ENCODE assay signal across 11 mouse cellular contexts in the genomic region with DNA sequence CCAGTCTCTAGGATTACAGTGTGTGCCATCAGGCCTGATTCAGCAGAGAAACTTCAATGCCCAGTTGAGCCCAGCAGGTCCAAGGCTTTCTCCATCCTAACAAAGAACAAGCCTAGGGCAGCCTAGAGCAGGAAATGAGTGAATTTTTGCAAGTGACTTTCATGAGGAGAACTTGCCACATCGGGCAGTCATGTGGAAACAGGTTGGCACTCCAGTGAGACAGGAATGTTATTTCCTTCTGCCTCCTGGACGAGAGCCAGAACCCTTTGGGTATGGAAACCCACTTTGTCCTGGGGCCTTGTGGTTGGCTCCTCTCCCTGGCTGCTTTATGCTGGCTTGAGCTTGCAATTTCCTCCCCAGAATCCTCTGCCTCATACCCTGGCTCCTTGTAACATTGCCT. TPM values are rescaled to one million over a fixed set of nuclear protein-coding genes. Genes with fewer than 3 reads are reported as not detected.
DNase-seq lines count a peak whose midpoint lies in the region; ATAC-seq and TF ChIP-seq lines count a peak whose summit lies in the region.
"Had no signal": no experiment of that assay in that cellular context is flagged by ENCODE, and none has a peak within 500 bp of the region (broad histone marks: within the 10 kb centered on the region; RNA-seq: fewer than 3 reads in every experiment).

No protein-coding gene starts in this region.

- H3K9ac ChIP-seq in forebrain, postnatal 0 days, result no peak overlapping the region
- no peak overlapping the region for H3K9ac ChIP-seq in forebrain, embryonic 11.5 days (ENCODE audit: low read length)
- H3K9ac ChIP-seq: stomach, embryonic 15.5 days had no signal

- H3K4me1 ChIP-seq in forebrain, postnatal 0 days (ENCODE audit: insufficient read depth), result no peaks in the 10 kb centered on the region
- 0 out of 2 replicates have a peak, but pooled peaks cover 1% of the 10 kb centered on the region for H3K4me1 ChIP-seq in forebrain, embryonic 11.5 days (replicated peaks; ENCODE audit: control insufficient read depth, insufficient read depth, low read length)
- H3K4me1 ChIP-seq: heart, embryonic 10.5 days; stomach, embryonic 15.5 days had no signal

- WGBS in forebrain, postnatal 0 days, result 30% methylated on average over 2 of the region's 2 CpGs
- 83% methylated on average over 2 of the region's 2 CpGs for WGBS in forebrain, embryonic 11.5 days

- no peaks in the 10 kb centered on the region for H3K9me3 ChIP-seq in forebrain, postnatal 0 days (ENCODE audit: low read length)
- H3K9me3 ChIP-seq in forebrain, embryonic 11.5 days (ENCODE audit: control insufficient read depth, low read length), result no peaks in the 10 kb centered on the region
- H3K9me3 ChIP-seq: heart, embryonic 10.5 days; stomach, embryonic 15.5 days had no signal

- DNase-seq in forebrain, postnatal 0 days, result peak; percentile 43
- DNase-seq in forebrain, embryonic 11.5 days (ENCODE audit: low spot score), result no peak
- peak; percentile 23 for DNase-seq in NIH3T3 (ENCODE audit: low read depth)
- DNase-seq in cerebellum, postnatal 14 days, result peak; percentile 81 to 86
- peak; percentile 73 to 74 for DNase-seq in kidney, postnatal 36 days
- no peak for DNase-seq in gastrocnemius, postnatal 25 days
- no peak for DNase-seq in spleen, postnatal 4 days (ENCODE audit: low spot score in 2 of 2)
- no peak for DNase-seq in right cerebral cortex, postnatal 4 days

- ATAC-seq in forebrain, postnatal 0 days, result peak; percentile 18; the same call in 1 of the 2 replicates
- no peak for ATAC-seq in forebrain, embryonic 11.5 days (replicated peaks; ENCODE audit: low FRiP score)

- H3K27ac ChIP-seq in forebrain, postnatal 0 days (ENCODE audit: low read depth, low read length), result no peak overlapping the region
- H3K27ac ChIP-seq in forebrain, embryonic 11.5 days (ENCODE audit: low read depth, low read length), result no peak overlapping the region
- H3K27ac ChIP-seq: heart, embryonic 10.5 days; stomach, embryonic 15.5 days had no signal

- H3K4me3 ChIP-seq in forebrain, postnatal 0 days (ENCODE audit: low read depth, low read length), result no peak overlapping the region
- no peak overlapping the region for H3K4me3 ChIP-seq in forebrain, embryonic 11.5 days (ENCODE audit: low read depth, low read length)
- H3K4me3 ChIP-seq: heart, embryonic 10.5 days; stomach, embryonic 15.5 days had no signal

- no peaks in the 10 kb centered on the region for H3K27me3 ChIP-seq in forebrain, postnatal 0 days (ENCODE audit: insufficient read depth, low read length)
- H3K27me3 ChIP-seq in forebrain, embryonic 11.5 days (ENCODE audit: control insufficient read depth, insufficient read depth, low read length), result no peaks in the 10 kb centered on the region
- H3K27me3 ChIP-seq: stomach, embryonic 15.5 days had no signal

- H3K36me3 ChIP-seq in forebrain, postnatal 0 days (ENCODE audit: insufficient read depth), result no peaks in the 10 kb centered on the region
- no peaks in the 10 kb centered on the region for H3K36me3 ChIP-seq in forebrain, embryonic 11.5 days (ENCODE audit: control insufficient read depth, insufficient read depth, low read length)
- H3K36me3 ChIP-seq: heart, embryonic 10.5 days; stomach, embryonic 15.5 days had no signal

- no peak for TF ChIP-seq CTCF in forebrain, postnatal 0 days (IDR thresholded peaks at IDR 0.05; ENCODE audit: low read depth)

- no peak overlapping the region for H3K4me2 ChIP-seq in forebrain, postnatal 0 days (ENCODE audit: low read depth)
- no peak overlapping the region for H3K4me2 ChIP-seq in forebrain, embryonic 11.5 days (ENCODE audit: low read depth, low read length, severe bottlenecking)
- H3K4me2 ChIP-seq: liver, embryonic 11.5 days; stomach, embryonic 15.5 days had no signal

RNA-seq across cellular contexts. Expression of gene Coa6, which starts 30.8 kb away (rescaled TPM):
- total RNA-seq in forebrain, postnatal 0 days (2014; rRNA removed), result 22.2 and 33.7 TPM in 2 replicates
- 37.3 and 41.1 TPM in 2 replicates for polyA plus RNA-seq in forebrain, postnatal 0 days (2015; fragmentation: Nextera tagmentation; extraction: Ambion mirVana)
- polyA plus RNA-seq in forebrain, embryonic 11.5 days (2014; fragmentation: Nextera tagmentation; extraction: Ambion mirVana), result 44.1 and 44.2 TPM in 2 replicates
- total RNA-seq in gastrocnemius, postnatal 25 days (2021), result 10 to 100 TPM; 19.8 to 23.0 TPM

Comparison
In these comparisons a context has a peak if more than half of its experiments do, and no peak if none do; other contexts are left out.
1. DNase-seq: peak in forebrain, postnatal 0 days (single experiment), NIH3T3 (single experiment), cerebellum, postnatal 14 days (2 of 2) and kidney, postnatal 36 days (2 of 2); none in forebrain, embryonic 11.5 days (single experiment), gastrocnemius, postnatal 25 days (single experiment), spleen, postnatal 4 days (0 of 2) and right cerebral cortex, postnatal 4 days (single experiment).